Mouse (Mus musculus) cerebellum, adult 2 months (tissue): ENCODE measurements around the gene 1810009A15Rik. TPM values are rescaled to one million over a fixed set of nuclear protein-coding genes. Genes with fewer than 3 reads are reported as not detected.

Experiments used
- DNase-seq, 2 experiments: peaks; one replicate each; pipeline ENCODE4 v3.0.0; 2021
- H3K27ac ChIP-seq: fragments of 200-500 bp; 2 replicates; pipeline ENCODE4 v1.5.1; 2012; ENCODE audit warnings: low read length, control low read depth, inconsistent platforms; ENCODE audit not compliant: insufficient read depth
- H3K27me3 ChIP-seq: fragments of 200-500 bp; 2 replicates; pipeline ENCODE4 v1.6.1; 2012; ENCODE audit warnings: inconsistent platforms, mild to moderate bottlenecking, low read length, moderate library complexity; ENCODE audit not compliant: control insufficient read depth, insufficient read depth
- H3K4me1 ChIP-seq: fragments of 200-500 bp; 2 replicates; pipeline ENCODE4 v1.6.1; 2011; ENCODE audit warnings: low read length; ENCODE audit not compliant: control insufficient read depth, insufficient read depth
- H3K4me3 ChIP-seq: fragments of 200-500 bp; replicated peaks from 2 replicates; pipeline ENCODE3; 2011; ENCODE audit warnings: mild to moderate bottlenecking, low read depth, low read length, control low read depth; ENCODE audit not compliant: insufficient read depth
- CTCF ChIP-seq: fragments of 200-500 bp; IDR thresholded peaks from 2 replicates; pipeline ENCODE4 v1.5.1; 2011; ENCODE audit warnings: low read depth, mild to moderate bottlenecking, control low read depth, low read length, moderate library complexity, borderline replicate concordance; ENCODE audit not compliant: insufficient read depth
- POLR2A ChIP-seq: fragments of 200-500 bp; IDR thresholded peaks from 2 replicates; pipeline ENCODE4 v1.6.1; 2011; ENCODE audit warnings: low read length, control low read depth, borderline replicate concordance; ENCODE audit not compliant: insufficient read depth
- WGBS: fragments of 180-500 bp; shearing (Covaris S2); methylation state at CpG from one replicate; pipeline ENCODE4 v1.1.7; 2018; 5-methylcytosine and 5-hydroxymethylcytosine counted together
- polyA plus RNA-seq: library from polyadenylated mRNA; depleted of rRNA; stranded (reverse); fragments of >200 nt; gene quantifications from 2 replicates; pipeline ENCODE4 v1.2.3, GENCODE M21; 2012; rRNA removed

Gene 1810009A15Rik
- polyA plus RNA-seq, 1 experiment, result 43.7 TPM

DNA sequence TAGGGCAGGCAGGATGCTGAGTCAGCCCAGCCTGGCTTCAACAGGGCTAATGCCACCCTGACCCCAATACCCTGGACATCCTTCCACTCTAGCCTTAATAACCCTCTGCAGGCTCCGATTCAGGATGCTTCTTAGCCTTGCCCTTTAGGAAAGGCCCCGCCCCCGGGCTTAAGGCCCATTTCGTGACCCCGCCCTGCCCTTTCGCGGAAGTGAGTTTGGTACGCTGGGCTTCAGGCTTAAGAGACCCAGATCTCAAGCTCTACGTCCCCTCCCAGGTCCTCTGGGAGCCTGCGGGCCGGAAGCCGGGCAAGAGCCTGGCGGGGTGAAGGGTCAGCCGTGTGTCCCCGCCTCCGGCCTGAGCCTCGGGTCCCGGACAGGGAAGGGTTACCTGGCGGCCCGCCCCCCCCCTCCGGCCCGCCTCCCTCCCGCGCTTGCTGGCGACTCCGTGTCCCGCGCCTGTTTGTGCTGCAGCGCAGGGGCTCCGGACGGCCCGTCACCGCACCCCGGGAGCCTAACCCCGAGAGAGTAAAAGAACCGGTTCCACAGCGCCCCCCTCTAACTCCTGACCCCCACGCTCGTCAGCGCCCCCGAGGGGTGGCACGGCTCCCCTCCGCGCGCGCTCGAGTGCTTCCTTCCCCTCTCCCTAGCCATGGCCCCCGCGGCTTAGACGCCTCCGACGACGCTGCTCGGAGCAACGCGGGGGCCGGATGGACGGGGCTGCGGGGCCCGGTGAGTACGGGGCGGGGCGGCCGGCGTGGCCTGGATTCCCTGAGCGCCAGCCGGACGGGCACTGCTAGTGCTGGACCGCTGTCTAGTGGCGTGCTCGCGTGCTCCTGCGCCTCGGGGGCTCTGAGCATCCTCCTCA, 40.8 kb downstream of the 1810009A15Rik start, which contains the start of the genes Rom1 and Eml3:
Rom1 (minus strand) TSS at position 133 of the 865 bp plus-strand sequence.
Eml3 (plus strand) TSS at position 329 of the 865 bp plus-strand sequence.
- Histone ChIP-seq H3K27me3 (no peaks in the 10 kb centered on the region), H3K4me1 (peaks cover 5% of the 10 kb centered on the region; the same call in 1 of the 2 replicates), H3K27ac (peak within 1 kb of the TSS; percentile 73), H3K4me3 (peak within 1 kb of the TSS; percentile 68)
- TF ChIP-seq CTCF (no peak), POLR2A (no peak)
- DNase-seq, result peak; percentile 77 to 85
- WGBS, result under 1% methylated on average over 59 of the region's 74 CpGs

DNA sequence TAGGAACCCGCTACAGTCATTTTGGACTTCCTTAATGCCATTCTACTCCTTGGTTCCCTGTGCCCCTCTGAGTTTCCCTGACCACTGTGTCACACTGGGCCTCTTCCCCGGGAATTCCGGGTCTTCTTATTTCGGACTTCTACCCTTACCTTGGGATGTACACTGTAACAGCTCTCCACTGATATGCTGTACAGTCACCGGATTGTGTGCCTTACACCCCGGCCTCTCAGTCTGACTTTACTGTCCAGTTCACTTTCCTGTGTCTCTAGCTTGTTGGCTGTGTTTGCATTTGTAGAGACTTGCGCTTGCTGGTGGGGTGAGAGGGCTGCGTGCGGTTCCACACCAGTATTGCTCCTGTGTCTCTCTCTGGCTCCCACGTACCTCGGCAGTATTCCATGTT, 41.5 kb downstream of the 1810009A15Rik start:
- H3K4me3 ChIP-seq, result peak overlapping the region; percentile 68
- H3K4me1 ChIP-seq, result peaks cover 5% of the 10 kb centered on the region; the same call in 1 of the 2 replicates
- 18% methylated on average over 11 of the region's 11 CpGs for WGBS
- peak overlapping the region; percentile 73 for H3K27ac ChIP-seq
- TF ChIP-seq POLR2A (no peak), CTCF (no peak)
- no peaks in the 10 kb centered on the region for H3K27me3 ChIP-seq
- no peak for DNase-seq

DNA sequence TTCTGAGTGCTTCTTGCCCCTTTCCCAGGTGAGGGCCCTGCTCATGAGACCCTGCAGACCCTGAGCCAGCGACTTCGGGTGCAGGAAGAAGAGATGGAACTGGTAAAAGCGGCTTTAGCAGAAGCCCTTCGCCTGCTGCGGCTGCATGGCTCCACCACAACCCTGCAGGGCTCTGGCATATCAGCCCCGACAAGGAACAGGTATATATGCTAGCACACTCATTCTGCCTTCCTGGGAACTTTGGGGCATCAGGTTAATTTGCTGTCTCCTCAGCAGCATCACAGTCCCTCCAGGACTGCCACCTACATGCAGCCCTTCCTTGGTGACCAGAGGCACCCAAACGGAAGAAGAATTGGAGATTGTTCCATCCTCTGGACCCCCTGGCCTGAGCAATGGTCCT, 42.1 kb downstream of the 1810009A15Rik start:
- no peak for TF ChIP-seq POLR2A
- no peak for TF ChIP-seq CTCF
- Histone ChIP-seq H3K4me3 (no peak overlapping the region), H3K4me1 (peaks cover 5% of the 10 kb centered on the region; the same call in 1 of the 2 replicates), H3K27me3 (no peaks in the 10 kb centered on the region), H3K27ac (no peak overlapping the region)
- WGBS, result 85% methylated on average over 7 of the region's 7 CpGs
- DNase-seq, result no peak

DNA sequence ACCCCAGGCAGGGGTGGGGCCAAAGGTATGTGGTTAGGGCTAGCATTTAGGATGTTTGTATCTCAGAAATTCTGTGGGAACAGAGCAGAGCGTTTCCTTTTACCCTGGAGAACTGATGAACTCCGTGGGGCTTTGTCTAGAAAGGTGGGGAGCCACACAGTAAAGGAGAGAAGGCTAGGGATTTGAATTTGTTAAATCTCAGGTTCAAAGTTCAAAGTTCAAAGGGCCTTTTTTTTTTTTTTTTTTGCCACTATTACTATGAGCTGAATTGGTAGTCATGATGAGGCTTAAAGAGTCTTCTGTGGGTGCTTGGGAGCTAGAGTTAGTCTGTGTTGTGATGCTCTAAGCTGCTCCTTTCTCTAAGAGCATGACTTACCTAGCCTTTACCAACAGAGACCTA, 48.1 kb downstream of the 1810009A15Rik start:
- H3K4me1 ChIP-seq, result peaks cover 4% of the 10 kb centered on the region; the same call in 1 of the 2 replicates
- no peak for DNase-seq
- no peak for TF ChIP-seq CTCF
- no peak for TF ChIP-seq POLR2A
- no peak overlapping the region for H3K27ac ChIP-seq
- no peak overlapping the region for H3K4me3 ChIP-seq
- WGBS, result 82% methylated on average over 2 of the region's 2 CpGs
- no peaks in the 10 kb centered on the region for H3K27me3 ChIP-seq

Other genes starting within 250 kb of the 1810009A15Rik start
- 0.63 and 0.88 TPM in 2 replicates for gene Chrm1, start 225.1 kb upstream of the 1810009A15Rik start, polyA plus RNA-seq
- gene Slc3a2, start 165.5 kb upstream of the 1810009A15Rik start, polyA plus RNA-seq, result 214 and 221 TPM in 2 replicates
- gene Wdr74, start 153.0 kb upstream of the 1810009A15Rik start, polyA plus RNA-seq, result 55.5 and 57.6 TPM in 2 replicates
- 0.33 and 0.65 TPM in 2 replicates for gene 1700092M07Rik, start 148.1 kb upstream of the 1810009A15Rik start, polyA plus RNA-seq
- 116 and 119 TPM in 2 replicates for gene Stx5a, start 147.4 kb upstream of the 1810009A15Rik start, polyA plus RNA-seq
- 134 and 135 TPM in 2 replicates for gene Nxf1, start 131.8 kb upstream of the 1810009A15Rik start, polyA plus RNA-seq
- gene Tmem223, start 117.9 kb upstream of the 1810009A15Rik start, polyA plus RNA-seq, result 169 and 170 TPM in 2 replicates
- 15.9 and 20.2 TPM in 2 replicates for gene Tmem179b, start 114.4 kb upstream of the 1810009A15Rik start, polyA plus RNA-seq
- gene Taf6l, start 102.4 kb upstream of the 1810009A15Rik start, polyA plus RNA-seq, result 14.1 and 15.6 TPM in 2 replicates
- 155 and 157 TPM in 2 replicates for gene Polr2g, start 90.3 kb upstream of the 1810009A15Rik start, polyA plus RNA-seq
- 3.7 and 3.8 TPM in 2 replicates for gene Zbtb3, start 86.3 kb upstream of the 1810009A15Rik start, polyA plus RNA-seq
- gene Ttc9c, start 69.5 kb upstream of the 1810009A15Rik start, polyA plus RNA-seq, result 34.4 and 36.0 TPM in 2 replicates
- gene Hnrnpul2, start 68.8 kb upstream of the 1810009A15Rik start, polyA plus RNA-seq, result 97.7 and 101 TPM in 2 replicates
- gene AC129217.1, start 59.1 kb upstream of the 1810009A15Rik start, polyA plus RNA-seq, result not detected in 2 replicates
- 148 and 155 TPM in 2 replicates for gene Bscl2, start 51.4 kb upstream of the 1810009A15Rik start, polyA plus RNA-seq
- gene Gng3, start 49.7 kb upstream of the 1810009A15Rik start, polyA plus RNA-seq, result 218 and 236 TPM in 2 replicates
- 0.78 and 0.85 TPM in 2 replicates for gene Lrrn4cl, start 38.1 kb upstream of the 1810009A15Rik start, polyA plus RNA-seq
- gene Ubxn1, start 17.4 kb upstream of the 1810009A15Rik start, polyA plus RNA-seq, result 117 and 134 TPM in 2 replicates
- gene Uqcc3, start 7.9 kb upstream of the 1810009A15Rik start, polyA plus RNA-seq, result 69.3 and 76.7 TPM in 2 replicates
- 3.8 and 5.1 TPM in 2 replicates for gene Lbhd1, start 5.1 kb upstream of the 1810009A15Rik start, polyA plus RNA-seq
- not detected in 2 replicates for gene Gm49403, start 4.9 kb upstream of the 1810009A15Rik start, polyA plus RNA-seq
- not detected in 2 replicates for gene Gm49416, start 73 bp downstream of the 1810009A15Rik start, polyA plus RNA-seq
- 17.7 and 18.0 TPM in 2 replicates for gene Ints5, start 4.2 kb downstream of the 1810009A15Rik start, polyA plus RNA-seq
- 105 and 116 TPM in 2 replicates for gene Ganab, start 9.2 kb downstream of the 1810009A15Rik start, polyA plus RNA-seq
- gene B3gat3, start 31.5 kb downstream of the 1810009A15Rik start, polyA plus RNA-seq, result 224 and 238 TPM in 2 replicates
- 24.1 and 24.2 TPM in 2 replicates for gene Rom1, start 40.5 kb downstream of the 1810009A15Rik start, polyA plus RNA-seq
- gene Eml3, start 40.7 kb downstream of the 1810009A15Rik start, polyA plus RNA-seq, result 40.2 and 45.0 TPM in 2 replicates
- gene Mta2, start 53.0 kb downstream of the 1810009A15Rik start, polyA plus RNA-seq, result 30.9 and 33.9 TPM in 2 replicates
- 20.5 and 20.8 TPM in 2 replicates for gene Tut1, start 65.0 kb downstream of the 1810009A15Rik start, polyA plus RNA-seq
- gene Eef1g, start 78.2 kb downstream of the 1810009A15Rik start, polyA plus RNA-seq, result 263 and 281 TPM in 2 replicates
- gene Ahnak, start 100.4 kb downstream of the 1810009A15Rik start, polyA plus RNA-seq, result 5.3 and 5.8 TPM in 2 replicates
- not detected in 2 replicates for gene Scgb1a1, start 199.1 kb downstream of the 1810009A15Rik start, polyA plus RNA-seq
- gene Asrgl1, start 246.8 kb downstream of the 1810009A15Rik start, polyA plus RNA-seq, result 88.4 TPM in 2 replicates